Mouse (Mus musculus) CH12.LX (cell line): ENCODE data around the gene Acadvl. TPM values are rescaled to one million over a fixed set of nuclear protein-coding genes. Genes with fewer than 3 reads are reported as not detected.

ENCODE experiments used
- DNase-seq: peaks from one replicate; pipeline ENCODE4 v3.0.0-alpha.2; 2013; ENCODE audit errors: extremely low read depth
- H3K27ac ChIP-seq: 2 replicates; pipeline ENCODE4 v1.5.1; 2012; ENCODE audit warnings: low read depth, mild to moderate bottlenecking, control low read depth, moderate library complexity; ENCODE audit not compliant: insufficient read depth
- H3K27me3 ChIP-seq: replicated peaks from 2 replicates; pipeline ENCODE3; 2012; ENCODE audit warnings: inconsistent platforms
- H3K36me3 ChIP-seq, 2 experiments: replicated peaks in 1 of 2; 2 replicates each; pipeline versions ENCODE3 to v1.6.1; 2012; ENCODE audit warnings: inconsistent platforms in 1 of 2, low read length in 1 of 2, mild to moderate bottlenecking in 1 of 2, mixed read lengths in 1 of 2, moderate library complexity in 1 of 2; ENCODE audit not compliant: control insufficient read depth in 1 of 2, insufficient read depth in 1 of 2
- H3K4me1 ChIP-seq, 2 experiments: 2 replicates each; pipeline ENCODE4 v1.6.1; 2012; ENCODE audit warnings: inconsistent platforms in 1 of 2, moderate library complexity in 1 of 2; ENCODE audit not compliant: insufficient read depth in 2 of 2, control insufficient read depth in 1 of 2
- H3K4me2 ChIP-seq: 2 replicates; pipeline ENCODE4 v1.6.1; 2012; ENCODE audit warnings: low read depth, mild to moderate bottlenecking, control low read depth; ENCODE audit not compliant: poor library complexity, insufficient read depth, severe bottlenecking
- H3K4me3 ChIP-seq, 3 experiments: fragments of 150-350 bp in 1 of 3; sonication (generic) in 1 of 3; replicated peaks in 1 of 3; 2 replicates each; pipeline versions ENCODE3 to v1.5.1; 2011 to 2012; ENCODE audit warnings: low read depth in 2 of 3, low read length in 2 of 3, mild to moderate bottlenecking in 2 of 3, moderate library complexity in 2 of 3, control low read depth in 1 of 3, improper control_type of control experiment in 1 of 3, inconsistent platforms in 1 of 3, mixed read lengths in 1 of 3; ENCODE audit not compliant: poor library complexity in 1 of 3
- H3K79me2 ChIP-seq: replicated peaks from 2 replicates; pipeline ENCODE4 v1.6.1; 2012; ENCODE audit warnings: mild to moderate bottlenecking, moderate library complexity; ENCODE audit not compliant: control insufficient read depth, poor library complexity, insufficient read depth, severe bottlenecking; ENCODE audit errors: extremely low read depth
- H3K9ac ChIP-seq: 2 replicates; pipeline ENCODE4 v1.6.1; 2012; ENCODE audit warnings: low read depth, mild to moderate bottlenecking, control low read depth, moderate library complexity; ENCODE audit not compliant: insufficient read depth
- H3K9me3 ChIP-seq: replicated peaks from 2 replicates; pipeline ENCODE3; 2012; ENCODE audit warnings: low read length, inconsistent platforms, mixed read lengths
- BHLHE40 ChIP-seq: IDR thresholded peaks from 2 replicates; pipeline ENCODE4 v1.6.1; 2011; ENCODE audit warnings: mild to moderate bottlenecking, low read depth, low read length, improper control_type of control experiment
- E2F4 ChIP-seq: IDR thresholded peaks from 2 replicates; pipeline ENCODE4 v1.6.1; 2011; ENCODE audit warnings: low read depth, low read length, improper control_type of control experiment; ENCODE audit not compliant: insufficient replicate concordance
- ELF1 ChIP-seq: IDR thresholded peaks from 2 replicates; pipeline ENCODE4 v1.6.1; 2014; ENCODE audit warnings: low read depth, mild to moderate bottlenecking, inconsistent platforms, low read length, improper control_type of control experiment
- ETS1 ChIP-seq: conservative IDR thresholded peaks from 2 replicates; pipeline ENCODE4 v1.6.1; 2012; ENCODE audit warnings: low read depth, mild to moderate bottlenecking, inconsistent platforms, low read length, improper control_type of control experiment, moderate library complexity
- GABPA ChIP-seq: IDR thresholded peaks from 2 replicates; pipeline ENCODE4 v1.6.1; 2012; ENCODE audit warnings: low read depth, low read length, improper control_type of control experiment, inconsistent platforms; ENCODE audit not compliant: insufficient replicate concordance
- HCFC1 ChIP-seq: IDR thresholded peaks from 2 replicates; pipeline ENCODE4 v1.6.1; 2012; ENCODE audit warnings: low read depth, mild to moderate bottlenecking, inconsistent platforms, low read length, improper control_type of control experiment
- JUN ChIP-seq: IDR thresholded peaks from 2 replicates; pipeline ENCODE4 v1.6.1; 2011; ENCODE audit warnings: low read depth, mild to moderate bottlenecking, low read length, improper control_type of control experiment, moderate library complexity; ENCODE audit not compliant: insufficient read depth
- JUND ChIP-seq: conservative IDR thresholded peaks from 2 replicates; pipeline ENCODE4 v1.6.1; 2011; ENCODE audit warnings: low read depth, low read length, improper control_type of control experiment
- KAT2A ChIP-seq: IDR thresholded peaks from 2 replicates; pipeline ENCODE4 v1.6.1; 2012; ENCODE audit warnings: low read length, improper control_type of control experiment, inconsistent platforms; ENCODE audit not compliant: insufficient replicate concordance
- MAFK ChIP-seq: IDR thresholded peaks from 2 replicates; pipeline ENCODE4 v1.6.1; 2011; ENCODE audit warnings: low read length, improper control_type of control experiment; ENCODE audit not compliant: insufficient replicate concordance
- MAZ ChIP-seq: IDR thresholded peaks from 2 replicates; pipeline ENCODE4 v1.6.1; 2012; ENCODE audit warnings: low read depth, mild to moderate bottlenecking, inconsistent platforms, low read length, improper control_type of control experiment, moderate library complexity
- NRF1 ChIP-seq: IDR thresholded peaks from 2 replicates; pipeline ENCODE4 v1.6.1; 2014; ENCODE audit warnings: low read depth, mild to moderate bottlenecking, inconsistent platforms, low read length, improper control_type of control experiment, moderate library complexity
- PAX5 ChIP-seq: IDR thresholded peaks from 2 replicates; pipeline ENCODE4 v1.6.1; 2012; ENCODE audit warnings: low read length, inconsistent platforms, mixed read lengths
- POLR2A ChIP-seq: IDR thresholded peaks from 2 replicates; pipeline ENCODE4 v1.6.1; 2011; ENCODE audit warnings: low read depth, mild to moderate bottlenecking, improper control_type of control experiment, low read length
- POLR2AphosphoS2 ChIP-seq: IDR thresholded peaks from 2 replicates; pipeline ENCODE4 v1.6.1; 2011; ENCODE audit warnings: low read depth, low read length, improper control_type of control experiment
- SMC3 ChIP-seq: IDR thresholded peaks from 2 replicates; pipeline ENCODE4 v1.6.1; 2011; ENCODE audit warnings: low read depth, low read length, improper control_type of control experiment
- UBTF ChIP-seq: IDR thresholded peaks from 2 replicates; pipeline ENCODE4 v1.6.1; 2012; ENCODE audit warnings: low read depth, mild to moderate bottlenecking, inconsistent platforms, low read length, improper control_type of control experiment, moderate library complexity
- USF1 ChIP-seq: IDR thresholded peaks from 2 replicates; pipeline ENCODE4 v1.6.1; 2014; ENCODE audit warnings: low read depth, mild to moderate bottlenecking, inconsistent platforms, low read length, improper control_type of control experiment
- ZMIZ1 ChIP-seq: IDR thresholded peaks from 2 replicates; pipeline ENCODE4 v1.6.1; 2012; ENCODE audit warnings: low read depth, mild to moderate bottlenecking, inconsistent platforms, low read length, improper control_type of control experiment
- ZNF384 ChIP-seq: IDR thresholded peaks from 2 replicates; pipeline ENCODE4 v1.6.1; 2012; ENCODE audit warnings: low read depth, low read length, improper control_type of control experiment, inconsistent platforms
- dilution Hi-C: fragments of 300-500 bp; cut with MboI; formaldehyde crosslinking; loops from 2 replicates; pipeline ENCODE4 v1.14.3; 2020; ENCODE audit warnings: low sequenced_read_pairs; ENCODE audit not compliant: extremely low pct_unique_long_range_greater_than_20kb, extremely low pct_ligation_motif_present
- in situ Hi-C: fragments of 300-500 bp; cut with MboI; formaldehyde crosslinking; loops from 3 replicates; pipeline ENCODE4 v1.14.3; 2019; ENCODE audit warnings: low sequenced_read_pairs, low pct_ligation_motif_present, low pct_unique_long_range_greater_than_20kb, mixed read lengths
- polyA plus RNA-seq: library from polyadenylated mRNA; unstranded; fragments of >175 nt; gene quantifications from 2 replicates; pipeline ENCODE4 v1.2.1, GENCODE M21; 2012; ENCODE audit warnings: low read depth; ENCODE audit not compliant: insufficient read length
- total RNA-seq, 2 experiments: library from RNA; depleted of rRNA; stranded (reverse); fragments of 300-350 nt in 1 of 2; fragments of >200 nt in 1 of 2; gene quantifications; 2 replicates each; pipeline ENCODE4 v1.2.3; 2012 to 2014

Acadvl gene
- total and polyA plus RNA-seq, 3 experiments, result 76.9 to 148 (median 81.8) TPM

DNA sequence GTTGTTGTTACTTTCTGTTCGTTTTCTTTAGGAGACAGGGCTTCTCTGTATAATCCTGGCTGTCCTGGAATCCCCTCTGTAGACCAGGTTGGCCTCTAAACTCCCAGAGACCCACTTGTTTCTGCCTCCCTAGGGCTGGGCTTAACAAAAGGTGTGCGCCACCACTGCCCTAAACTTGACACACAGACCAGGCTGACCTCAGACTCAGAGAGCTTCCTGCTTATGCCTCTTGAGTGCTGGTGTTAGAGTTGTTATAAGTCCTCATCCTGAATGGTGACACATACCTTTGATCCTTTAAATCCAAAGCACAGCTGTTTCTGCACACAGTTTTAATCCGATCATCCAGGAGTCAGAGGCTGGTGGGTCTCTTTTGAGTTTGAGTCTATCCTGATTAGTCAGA is 22.3 kb downstream of the Acadvl start:
- dilution Hi-C loops, result no loop called here
- in situ Hi-C loops, result no loop called here
- Histone ChIP-seq H3K27me3 (no peaks in the 10 kb centered on the region), H3K9me3 (no peaks in the 10 kb centered on the region), H3K27ac (no peak overlapping the region), H3K4me3 (no peak overlapping the region), H3K4me2 (peak overlapping the region; percentile 96; the same call in 1 of the 2 replicates), H3K36me3 (peaks cover 41 to 50% of the 10 kb centered on the region in 2 experiments), H3K79me2 (peaks cover 43% of the 10 kb centered on the region), H3K9ac (no peak overlapping the region), H3K4me1 (peaks cover 8 to 34% of the 10 kb centered on the region in 2 experiments; a peak in 3 of 4 replicates)
- TF ChIP-seq GABPA (no peak), BHLHE40 (no peak), HCFC1 (no peak), ELF1 (no peak), USF1 (no peak), ZNF384 (no peak), JUN (no peak), KAT2A (no peak), POLR2A (no peak), SMC3 (no peak), NRF1 (no peak), POLR2AphosphoS2 (no peak), ZMIZ1 (no peak), UBTF (no peak), ETS1 (no peak), JUND (no peak), MAZ (no peak), MAFK (no peak), E2F4 (no peak), PAX5 (no peak)
- no peak for DNase-seq

DNA sequence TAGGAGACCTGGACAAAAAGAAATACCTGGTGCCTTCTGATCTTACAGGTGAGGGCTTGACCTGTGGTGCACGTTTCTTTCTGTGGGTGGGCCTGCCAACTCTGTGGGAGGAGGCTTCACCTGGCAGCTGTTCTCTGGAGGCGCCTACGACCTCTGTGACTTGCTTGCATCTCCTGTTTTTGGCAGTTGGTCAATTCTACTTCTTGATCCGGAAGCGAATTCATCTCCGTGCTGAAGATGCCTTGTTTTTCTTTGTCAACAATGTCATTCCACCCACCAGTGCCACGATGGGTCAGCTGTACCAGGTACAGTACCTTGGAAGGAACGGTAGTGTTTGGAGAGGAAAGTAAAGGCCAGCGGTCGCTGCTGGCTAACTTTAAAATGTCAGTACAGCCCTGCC is 22.8 kb downstream of the Acadvl start:
- Histone ChIP-seq H3K4me1 (peaks cover 8 to 29% of the 10 kb centered on the region in 2 experiments; a peak in 3 of 4 replicates), H3K4me3 (peak overlapping the region; percentile 45 to 93 (median 77)), H3K9ac (peak overlapping the region; percentile 83), H3K4me2 (peak overlapping the region; percentile 96), H3K9me3 (no peaks in the 10 kb centered on the region), H3K27ac (no peak overlapping the region), H3K36me3 (peaks cover 42 to 50% of the 10 kb centered on the region in 2 experiments), H3K79me2 (peaks cover 38% of the 10 kb centered on the region), H3K27me3 (no peaks in the 10 kb centered on the region)
- in situ Hi-C loops, result no loop called here
- dilution Hi-C loops, result no loop called here
- DNase-seq, result no peak
- TF ChIP-seq POLR2A, result no peak
